Mouse (Mus musculus): ENCODE results near the gene Susd6.

Gene Susd6

DNA sequence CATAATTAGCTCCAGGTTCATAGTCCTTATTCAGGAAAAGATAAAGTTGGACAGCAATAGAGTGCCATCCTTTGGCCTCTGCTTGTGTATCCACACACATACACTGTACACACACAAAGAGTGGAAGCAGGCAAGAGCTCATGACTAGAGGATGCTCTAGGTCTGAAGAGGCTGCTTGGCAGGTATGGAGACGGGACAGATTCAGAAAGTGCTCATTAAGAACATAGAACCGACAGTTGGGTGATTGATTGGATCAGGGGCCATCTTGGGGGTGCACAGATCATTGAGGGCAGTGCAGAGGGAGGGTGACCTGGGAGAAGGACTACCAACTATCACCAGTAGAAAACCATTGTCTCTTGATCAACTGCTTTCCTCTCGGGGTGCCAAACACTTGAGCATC lies 90.8 kb downstream of the Susd6 start:
- DNase-seq = no peak

DNA sequence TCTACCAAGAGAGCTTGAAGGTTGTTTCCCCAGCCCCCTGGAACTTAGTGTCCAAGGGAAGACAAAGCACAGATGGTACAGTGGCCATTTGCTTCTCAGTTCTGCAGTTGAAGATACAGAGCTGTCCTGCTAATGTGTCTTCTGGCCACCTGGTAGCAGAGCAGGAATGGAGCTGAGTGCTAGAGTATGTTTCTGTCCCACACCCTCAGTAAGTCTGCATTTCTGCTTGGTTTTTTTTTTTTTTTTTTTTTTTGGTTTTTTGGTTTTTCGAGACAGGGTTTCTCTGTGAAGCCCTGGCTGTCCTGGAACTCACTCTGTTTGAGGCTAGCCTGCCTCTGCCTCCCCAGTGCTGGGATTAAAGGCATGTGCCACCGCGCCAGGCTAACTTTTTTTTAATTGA lies 93.0 kb downstream of the Susd6 start:
- DNase-seq = no peak

DNA sequence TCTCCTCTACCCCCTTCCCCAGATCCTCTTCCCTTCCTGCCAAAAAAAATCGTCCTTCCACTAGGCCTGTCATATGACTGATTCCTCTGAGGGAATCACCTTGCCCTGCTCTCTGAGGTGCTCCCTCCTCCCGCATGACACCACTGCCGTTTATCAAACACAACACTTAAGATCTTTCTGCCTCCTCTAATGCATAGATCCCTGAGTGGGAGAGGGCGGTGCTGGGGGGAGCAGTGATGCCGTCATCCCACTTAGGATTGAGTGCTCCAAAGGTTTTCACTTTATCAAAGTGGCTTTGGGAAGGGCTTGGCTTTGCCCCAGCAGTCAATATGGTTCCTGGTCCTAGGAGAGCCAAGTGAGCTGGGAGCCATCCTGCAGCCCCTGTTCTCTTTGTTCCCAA lies 93.6 kb downstream of the Susd6 start:
- DNase-seq = peak; percentile 34

DNA sequence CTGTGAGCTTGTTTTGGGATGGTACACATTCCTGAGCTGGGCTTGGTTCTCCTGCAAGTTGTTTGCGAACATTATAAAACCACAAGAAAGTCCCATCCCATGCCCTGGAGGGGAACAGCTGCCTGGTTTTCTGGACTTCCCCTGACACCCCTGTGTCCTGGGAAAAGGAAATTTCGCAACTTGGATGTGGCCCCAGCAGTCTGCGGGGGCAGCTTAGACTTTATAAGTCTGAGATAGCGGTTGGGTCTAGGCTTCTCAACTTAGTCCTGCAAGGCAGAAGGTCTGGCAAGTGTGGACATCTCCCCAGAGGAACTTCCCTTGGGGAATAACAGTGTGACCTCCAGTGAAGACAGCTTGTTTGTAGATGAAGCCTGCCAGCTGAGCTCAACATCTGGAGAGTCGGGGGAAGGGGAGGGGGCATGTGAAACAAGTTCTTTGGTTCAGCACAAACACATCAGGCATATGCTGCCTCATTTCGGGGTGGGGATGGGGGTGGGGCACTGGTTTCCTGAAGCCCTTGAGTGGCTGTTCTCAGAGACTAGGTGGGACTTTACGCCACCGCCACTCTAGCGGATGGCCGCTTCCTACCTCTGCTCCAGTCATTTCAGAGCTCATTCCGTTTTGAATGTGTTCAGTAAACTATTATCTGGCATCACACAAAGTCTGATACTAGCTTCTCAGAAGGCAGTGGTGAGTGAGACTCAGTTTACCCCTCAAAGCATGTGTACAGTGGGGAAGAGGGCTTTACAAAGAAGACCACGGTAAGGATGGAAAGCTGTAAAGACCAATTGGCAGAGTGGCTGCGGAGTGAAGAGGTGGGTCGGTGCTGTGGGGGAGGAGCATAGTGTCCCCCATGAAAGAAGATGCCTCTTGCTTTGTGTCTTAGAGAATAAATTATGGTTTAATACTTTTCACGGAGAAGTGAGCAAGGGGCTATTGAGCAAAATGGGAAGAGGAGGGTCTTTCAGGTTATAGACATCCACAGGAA lies 95.3 kb downstream of the Susd6 start:
- DNase-seq = peak; percentile 14

DNA sequence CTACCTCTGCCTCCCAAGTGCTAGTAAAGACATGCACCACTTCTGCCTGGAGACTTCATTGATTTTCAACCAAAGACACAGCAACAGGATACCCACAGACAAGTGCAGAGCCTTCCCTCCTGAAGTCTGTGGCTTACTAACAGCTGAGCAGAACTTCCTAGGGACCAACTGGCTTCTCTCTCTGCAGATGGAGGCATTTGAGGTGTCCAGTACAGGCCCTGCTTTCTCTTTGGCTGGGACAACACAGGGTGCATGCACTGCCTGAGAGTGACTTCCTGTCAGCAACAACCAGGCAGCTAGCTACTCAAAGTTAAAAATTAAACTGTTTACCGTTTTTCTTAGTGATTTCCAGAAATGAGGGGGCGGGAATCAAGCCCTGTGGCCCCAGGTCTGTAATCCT lies 96.7 kb downstream of the Susd6 start:
- no peak for DNase-seq

DNA sequence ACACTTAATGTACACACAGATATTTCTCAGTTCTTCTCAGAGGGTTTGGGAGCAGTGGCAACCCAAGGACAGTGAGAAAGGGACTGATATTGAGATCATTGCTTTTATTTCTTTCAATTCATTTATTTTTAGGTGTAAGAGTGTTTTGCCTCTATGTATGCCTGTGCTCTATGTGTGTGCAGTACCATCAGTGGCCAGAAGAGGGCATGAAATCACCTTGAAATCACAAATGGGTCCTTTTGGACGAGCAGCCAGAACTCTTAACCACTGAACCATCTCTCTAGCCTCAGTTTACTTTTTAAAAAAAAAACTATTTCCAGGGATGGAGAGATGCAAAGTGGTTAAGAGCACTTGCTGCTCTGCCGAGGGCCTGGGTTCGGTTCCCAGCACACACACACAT lies 99.0 kb downstream of the Susd6 start:
- DNase-seq = no peak

DNA sequence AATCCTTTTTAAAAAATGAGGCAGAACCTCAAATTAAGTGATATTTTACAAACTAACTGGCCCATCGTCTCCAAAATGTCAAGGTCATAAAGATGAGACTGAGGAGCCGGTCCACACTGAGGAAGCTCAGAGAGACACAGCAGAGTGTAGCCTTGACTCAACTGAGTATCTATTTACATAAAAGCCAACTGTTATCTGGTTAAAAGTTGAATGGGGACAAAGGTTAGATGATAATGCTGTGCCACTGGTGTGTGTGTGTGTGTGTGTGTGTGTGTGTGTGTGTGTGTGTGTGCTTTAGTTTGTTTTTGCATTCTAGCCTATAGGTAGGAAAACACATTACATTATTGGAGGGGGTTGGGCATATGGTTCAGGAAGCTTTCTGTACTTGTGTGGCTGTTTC lies 100.8 kb downstream of the Susd6 start:
- no peak for DNase-seq

DNA sequence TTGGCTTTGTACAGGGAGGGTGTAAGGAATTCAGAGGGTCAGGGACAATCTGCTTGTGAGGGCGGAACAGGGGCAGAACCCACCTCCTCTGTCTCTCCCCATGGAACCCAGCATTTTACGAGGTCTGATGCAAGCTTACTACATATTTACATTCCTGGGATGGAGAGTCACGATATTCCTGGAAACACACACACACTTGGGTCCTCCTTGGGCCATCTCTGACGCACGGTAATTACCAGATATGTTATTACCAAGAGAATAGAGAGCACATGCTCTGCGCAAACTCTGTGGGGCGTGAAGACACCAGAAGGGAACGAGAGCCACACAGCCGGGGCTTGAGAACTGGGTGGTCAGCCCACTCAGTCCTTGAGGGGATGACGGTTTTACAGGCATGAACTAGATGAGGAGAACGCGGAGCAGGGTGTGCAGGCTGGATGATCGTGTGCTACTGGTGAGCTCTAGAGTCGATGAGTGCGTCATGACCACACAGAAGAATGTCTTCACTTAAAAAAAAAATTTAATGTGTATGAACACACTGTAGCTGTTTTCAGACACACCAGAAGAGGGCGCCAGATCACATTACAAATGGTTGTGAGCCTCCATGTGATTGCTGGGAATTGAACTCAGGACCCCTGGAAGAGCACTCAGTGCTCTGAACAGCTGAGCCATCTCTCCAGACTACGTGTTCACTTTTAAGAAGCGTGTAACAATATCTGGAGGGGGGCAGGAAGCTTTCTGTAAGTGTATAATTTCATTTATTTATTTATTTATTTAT lies 103.6 kb downstream of the Susd6 start:
- peak; percentile 27 for DNase-seq

DNA sequence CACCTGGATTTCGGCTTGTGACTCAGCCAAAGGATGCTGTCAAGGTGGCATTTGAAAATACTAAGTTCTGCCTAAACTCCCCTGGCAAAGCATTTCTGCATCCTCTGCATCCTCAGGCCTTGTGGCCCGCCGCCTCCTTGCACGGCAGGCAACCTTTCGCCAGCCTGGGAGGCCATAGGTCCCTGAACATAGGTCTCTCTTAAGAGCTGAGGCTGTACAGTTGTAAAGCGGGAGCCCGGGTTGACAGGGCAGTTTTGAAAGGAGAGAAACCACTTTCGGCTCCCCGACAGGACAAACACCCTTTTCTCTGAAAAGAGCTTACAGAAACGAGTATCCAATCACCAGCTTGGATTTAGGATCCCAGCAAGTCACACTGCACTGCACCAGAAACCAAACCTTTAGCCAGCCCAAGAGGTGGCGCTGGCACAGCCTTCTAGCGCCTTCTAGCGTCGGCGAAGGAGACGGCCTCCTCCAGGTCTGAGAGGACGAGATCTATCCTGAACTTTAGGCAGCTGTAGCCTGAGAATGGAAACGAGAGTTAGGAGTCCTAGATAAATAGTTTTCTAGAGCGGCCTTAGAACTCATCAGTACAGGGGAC lies 104.8 kb downstream of the Susd6 start:
- DNase-seq = peak; percentile 85

DNA sequence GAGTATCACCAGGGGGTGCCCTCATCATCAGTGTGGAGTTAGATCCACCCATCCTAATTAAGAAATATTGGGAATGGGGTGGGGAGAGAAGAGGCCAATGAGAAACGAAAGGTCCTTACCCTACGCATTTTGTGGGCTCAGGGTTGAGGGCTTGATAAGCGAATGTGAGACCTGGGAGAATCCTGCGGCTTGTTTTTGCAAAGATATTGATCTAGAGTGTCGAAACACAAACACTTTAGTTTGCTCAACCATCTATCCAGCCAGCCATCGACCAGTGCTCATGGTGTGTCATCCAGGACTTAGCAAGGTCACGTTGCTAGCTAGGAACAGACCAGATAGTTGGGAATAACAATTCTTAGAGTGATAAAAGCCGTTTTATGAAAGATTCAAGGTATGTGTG lies 119.3 kb downstream of the Susd6 start:
- DNase-seq = no peak

DNA sequence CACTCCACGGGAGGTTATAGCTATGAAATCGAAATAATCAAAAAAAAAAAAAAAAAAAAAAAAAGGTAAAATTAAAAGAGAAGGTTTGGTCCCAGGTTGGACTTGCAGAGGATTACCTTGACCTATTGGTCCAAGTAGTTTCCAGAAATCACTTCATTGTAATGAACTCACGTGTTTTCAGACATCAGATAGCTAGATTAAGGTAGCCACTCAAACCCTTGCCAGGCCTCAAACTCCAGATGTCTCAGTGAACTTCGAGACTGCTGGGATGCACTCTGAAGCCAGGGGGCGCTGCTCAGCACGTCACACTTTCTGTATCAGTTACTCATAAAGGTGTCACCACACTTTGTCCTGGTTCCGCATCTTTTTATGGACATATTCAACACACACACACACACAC lies 127.5 kb downstream of the Susd6 start:
- no peak for DNase-seq

DNA sequence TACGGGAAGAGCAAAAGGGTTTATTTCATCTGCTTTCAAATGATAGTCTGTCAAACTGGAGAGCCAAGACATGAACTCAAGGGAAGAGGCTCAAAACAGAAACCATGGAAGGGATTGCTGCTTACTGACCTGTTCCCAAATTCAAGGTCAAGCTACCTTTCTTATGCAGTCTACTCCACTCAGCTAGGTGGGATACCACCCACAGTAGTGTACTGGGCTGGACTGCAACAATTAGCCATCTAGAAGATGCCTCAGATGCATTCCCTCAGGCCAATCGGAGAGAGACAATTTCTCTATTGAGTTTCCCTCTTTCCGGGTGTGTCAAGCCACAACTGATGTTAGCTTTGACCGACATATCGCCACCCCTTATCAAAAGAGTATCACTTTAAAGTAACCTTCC lies 131.0 kb downstream of the Susd6 start:
- DNase-seq = no peak

DNA sequence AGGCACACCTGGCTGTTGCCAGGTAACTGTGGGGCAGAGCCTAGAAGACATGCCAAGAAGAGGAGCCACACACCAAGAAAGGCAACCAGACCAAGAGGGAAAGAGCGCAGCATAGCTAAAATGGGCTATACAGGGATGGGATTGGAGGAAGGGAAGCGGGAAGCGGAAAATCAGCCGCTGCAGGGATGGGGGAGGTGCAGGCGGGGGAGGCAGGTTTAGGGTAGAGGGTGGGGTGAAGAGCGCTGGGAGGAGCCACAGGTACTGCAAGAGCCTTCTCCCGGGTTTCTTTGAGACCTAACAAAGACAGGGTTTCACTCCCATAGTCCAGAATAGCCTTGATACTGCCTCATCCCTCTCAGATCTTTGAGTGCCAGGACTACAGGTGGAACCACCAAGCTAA lies 132.6 kb downstream of the Susd6 start:
- DNase-seq = no peak

DNA sequence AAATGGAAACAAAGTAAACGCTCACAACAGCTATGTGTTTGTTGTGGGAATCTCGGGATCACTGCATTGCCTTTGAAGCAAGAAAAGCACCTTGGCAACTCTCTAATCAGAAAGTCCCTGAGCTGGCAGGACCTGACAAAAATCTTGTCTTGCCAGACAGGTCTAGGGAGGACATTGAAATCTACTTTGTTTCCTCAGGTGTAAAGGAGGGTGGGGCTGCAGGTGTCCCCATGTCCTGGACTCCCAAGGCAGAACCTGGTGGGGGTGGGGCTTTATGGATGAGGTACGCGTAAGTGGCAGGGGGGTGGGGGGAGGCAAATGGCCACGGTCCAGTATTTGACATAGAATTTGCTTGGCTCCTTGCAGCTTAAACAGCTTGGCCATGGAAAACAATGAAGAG lies 133.3 kb downstream of the Susd6 start:
- DNase-seq = no peak

DNA sequence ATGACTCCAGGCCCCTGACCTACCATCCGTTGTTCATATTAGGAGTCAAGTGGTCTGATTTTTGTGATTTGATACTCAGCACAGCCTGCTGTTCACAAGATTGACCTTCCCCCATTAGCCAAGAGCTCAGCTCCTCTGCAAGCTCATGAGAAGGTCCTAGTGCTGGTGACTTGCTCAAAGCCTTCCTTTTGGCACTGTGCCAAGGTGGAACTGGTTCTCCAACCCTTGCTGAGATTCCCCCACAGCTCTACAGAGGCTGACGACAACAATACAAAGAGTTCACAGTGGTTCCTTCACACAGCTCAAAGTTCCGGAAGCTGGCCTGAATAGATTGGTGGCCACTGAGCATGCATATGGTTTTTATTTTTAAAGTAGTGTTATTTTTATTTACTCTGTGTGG lies 133.9 kb downstream of the Susd6 start:
- DNase-seq = no peak

DNA sequence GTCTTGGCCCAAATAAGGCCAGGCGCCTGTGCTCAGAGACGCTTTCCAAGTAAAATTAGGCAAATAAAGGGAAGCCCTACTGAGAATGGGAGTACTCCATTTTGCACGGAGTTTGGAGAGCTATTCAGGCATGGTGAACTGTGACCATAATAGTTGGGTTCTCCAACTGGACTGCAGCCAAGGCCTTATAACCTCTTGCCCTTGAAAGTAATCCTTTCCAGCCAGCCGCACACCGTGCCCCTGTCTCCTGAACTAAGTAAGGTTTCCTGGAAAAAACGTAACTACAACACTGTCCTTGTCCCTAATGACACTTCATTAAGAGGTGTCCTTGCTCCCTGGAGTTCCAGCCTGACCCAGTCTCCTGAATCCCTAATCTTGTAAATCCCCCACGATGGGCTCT lies 135.6 kb downstream of the Susd6 start:
- no peak for DNase-seq

DNA sequence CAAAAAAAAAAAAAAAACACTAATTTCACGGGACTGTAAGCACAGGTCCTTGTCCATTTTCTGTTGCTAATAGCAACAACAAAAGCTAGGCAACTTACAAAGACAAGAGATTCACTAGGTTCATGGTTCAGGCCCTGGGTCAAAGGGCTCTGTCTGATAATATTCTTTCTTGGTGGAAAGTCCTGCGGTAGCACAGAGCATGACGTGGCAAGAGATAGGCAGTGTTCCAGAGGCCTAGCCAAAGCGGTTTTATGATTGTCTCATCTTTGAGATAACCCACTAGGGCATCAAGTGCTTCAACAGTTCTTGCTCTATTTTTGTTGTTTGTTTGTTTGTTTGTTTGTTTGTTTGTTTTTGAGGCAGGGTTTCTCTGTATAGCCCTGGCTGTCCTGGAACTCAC lies 136.2 kb downstream of the Susd6 start:
- no peak for DNase-seq

DNA sequence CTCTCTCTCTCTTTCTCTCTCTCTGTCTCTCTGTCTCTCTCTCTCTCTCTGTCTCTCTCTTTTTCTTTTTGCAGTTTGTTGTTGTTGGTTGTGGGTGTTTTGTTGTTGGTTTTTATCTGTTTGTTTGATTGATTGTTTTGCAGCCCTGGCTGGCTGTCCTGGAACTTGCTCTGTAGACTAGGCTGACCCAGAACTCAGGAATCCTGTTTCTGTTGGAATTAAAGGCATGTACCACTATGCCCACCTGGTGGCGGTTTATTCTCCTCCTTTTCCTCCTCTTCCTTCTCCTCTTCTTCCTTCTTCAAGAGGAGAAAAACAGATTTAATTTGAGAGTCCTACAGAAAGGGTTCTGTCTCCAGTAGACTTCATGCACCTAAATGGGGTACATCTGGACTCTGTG lies 137.2 kb downstream of the Susd6 start:
- no peak for DNase-seq

DNA sequence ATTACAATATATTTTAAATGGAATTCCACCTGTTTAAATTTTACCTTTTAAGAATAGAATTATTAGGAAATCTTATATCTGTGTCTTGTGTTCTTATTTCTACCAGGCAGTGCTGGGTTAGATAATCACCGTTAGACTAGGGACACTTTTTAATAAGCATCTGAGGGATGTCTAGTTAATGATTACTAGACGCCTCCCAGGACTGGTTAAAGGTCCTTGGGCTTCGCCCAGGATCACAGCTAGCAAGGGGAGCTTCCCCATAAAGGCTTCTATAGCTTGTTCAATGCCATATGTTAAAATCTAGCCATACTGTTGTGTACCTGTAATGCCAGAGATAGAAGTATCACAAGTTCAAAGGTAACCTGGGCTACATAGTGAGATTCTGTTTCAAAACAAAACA lies 138.6 kb downstream of the Susd6 start:
- no peak for DNase-seq

DNA sequence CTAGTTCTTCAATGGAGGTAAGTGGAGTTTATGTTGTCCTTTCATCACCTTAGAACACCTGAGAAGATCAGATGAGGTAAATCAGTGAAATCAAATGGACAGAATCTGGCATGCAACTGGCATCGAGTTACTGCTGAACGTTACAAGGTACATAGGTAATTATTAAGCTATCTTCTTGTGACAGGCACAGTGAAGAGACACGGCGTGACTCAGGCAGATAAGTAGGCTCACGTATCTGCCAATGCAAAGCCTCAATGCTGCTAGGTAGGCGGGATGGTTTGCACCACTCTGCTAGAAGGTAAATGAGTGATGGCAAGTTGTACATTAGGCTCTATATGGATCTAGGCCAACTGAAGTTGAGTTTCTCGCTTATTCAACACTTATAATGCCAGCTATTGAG lies 139.8 kb downstream of the Susd6 start:
- no peak for DNase-seq

Measured in cerebellum, adult 9-10 months (tissue).